Mouse (Mus musculus): ENCODE measurements around the gene Otub1.

- TF ChIP-seq CTCF (IDR thresholded peaks at IDR 0.05; ENCODE audit: low read depth) (no peak), EP300 (IDR thresholded peaks at IDR 0.05; ENCODE audit: low read depth) (no peak)
Observed at GRCm38 (mm10) chr19:7166767-7167166, 39.3 kb downstream of the Otub1 start.
